Mouse (Mus musculus) erythroblast, embryonic 14.5 days (primary cell): ENCODE data around the gene Tex21.

Experiments
- GATA1 ChIP-seq: IDR thresholded peaks from 2 replicates; pipeline ENCODE4 v1.6.1; 2012; ENCODE audit warnings: low read length, inconsistent platforms, mixed read lengths
- TAL1 ChIP-seq: IDR thresholded peaks from 3 replicates; pipeline ENCODE4 v1.6.1; 2012; ENCODE audit warnings: low read length, inconsistent platforms, mixed read lengths

DNA sequence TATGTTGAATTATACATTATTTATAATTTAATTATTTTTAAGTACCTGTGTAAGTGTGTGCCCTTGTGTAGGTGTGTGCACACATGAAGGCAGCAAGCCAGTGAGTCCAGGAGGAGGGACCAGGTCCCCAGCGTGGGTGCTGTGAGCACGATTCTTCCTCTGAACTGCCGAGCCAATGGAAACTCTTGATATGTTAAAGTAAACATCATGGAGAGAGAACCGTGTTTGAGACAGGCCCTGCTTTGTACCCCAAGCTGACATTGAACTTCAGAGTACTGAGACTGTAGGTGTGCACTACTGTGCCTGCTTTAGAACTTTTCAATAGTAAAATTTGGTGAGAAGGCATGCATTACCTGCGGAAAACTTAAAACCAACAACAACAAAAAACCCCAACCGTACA is 25.0 kb upstream of the Tex21 start:
- no peak for TF ChIP-seq TAL1
- TF ChIP-seq GATA1: no peak
